Mouse (Mus musculus): Measurements from ENCODE around the gene Gfod1.

- TF ChIP-seq CTCF (conservative IDR thresholded peaks at IDR 0.05; ENCODE audit: low read length) (no peak), POU5F1 (IDR thresholded peaks at IDR 0.05; ENCODE audit: borderline replicate concordance, low read length) (no peak)
Observed at GRCm38 (mm10) chr13:43230842-43231241, 73.1 kb downstream of the Gfod1 start.
